Mouse (Mus musculus) urinary bladder, postnatal 4 days (tissue): ENCODE data around the gene Tsga10ip.
"Not testable (repeated sequence)": the region's sequence is repeated elsewhere in the genome, so short reads cannot be mapped to it uniquely, and the experiment has no call there.

Experiments used
- DNase-seq, 2 experiments: peaks; one replicate each; pipeline ENCODE4 v3.0.0; 2021 to 2022; ENCODE audit warnings: low spot score in 2 of 2

Gene Tsga10ip

GRCm38 (mm10) chr19:5424092-5424781 lies 21.9 kb upstream of the Tsga10ip start:
- DNase-seq = peak; percentile 74 to 78

- no peak for DNase-seq
Observed at GRCm38 (mm10) chr19:5423561-5423960, 21.2 kb upstream of the Tsga10ip start.

GRCm38 (mm10) chr19:5422895-5423443 lies 20.6 kb upstream of the Tsga10ip start:
- DNase-seq = no peak

- no peak for DNase-seq
Observed at GRCm38 (mm10) chr19:5422267-5422666, 19.9 kb upstream of the Tsga10ip start.

GRCm38 (mm10) chr19:5421784-5422183 lies 19.5 kb upstream of the Tsga10ip start:
- no peak for DNase-seq

GRCm38 (mm10) chr19:5420579-5420978 lies 18.3 kb upstream of the Tsga10ip start:
- DNase-seq = no peak

GRCm38 (mm10) chr19:5419630-5420029 lies 17.3 kb upstream of the Tsga10ip start:
- DNase-seq = no peak

- no peak for DNase-seq
Observed at GRCm38 (mm10) chr19:5418750-5419466, 16.6 kb upstream of the Tsga10ip start.

- no peak for DNase-seq
Observed at GRCm38 (mm10) chr19:5414534-5414957, 12.2 kb upstream of the Tsga10ip start.

GRCm38 (mm10) chr19:5413840-5414239 lies 11.5 kb upstream of the Tsga10ip start:
- DNase-seq = no peak

- no peak for DNase-seq
Observed at GRCm38 (mm10) chr19:5411961-5412360, 9.6 kb upstream of the Tsga10ip start.

GRCm38 (mm10) chr19:5410641-5411040 lies 8.3 kb upstream of the Tsga10ip start:
- no peak for DNase-seq

- DNase-seq = no peak
Observed at GRCm38 (mm10) chr19:5409068-5409467, 6.7 kb upstream of the Tsga10ip start.

GRCm38 (mm10) chr19:5408057-5409001 lies 6.0 kb upstream of the Tsga10ip start:
- no peak for DNase-seq

- no peak for DNase-seq
Observed at GRCm38 (mm10) chr19:5407133-5407532, 4.8 kb upstream of the Tsga10ip start.

GRCm38 (mm10) chr19:5406531-5407126 lies 4.3 kb upstream of the Tsga10ip start:
- not testable (repeated sequence) for DNase-seq

- DNase-seq = no peak
Observed at GRCm38 (mm10) chr19:5405924-5406323, 3.6 kb upstream of the Tsga10ip start.

GRCm38 (mm10) chr19:5401073-5401472 lies 1.3 kb downstream of the Tsga10ip start:
- DNase-seq = not testable (repeated sequence)

GRCm38 (mm10) chr19:5395371-5395770 lies 7.0 kb downstream of the Tsga10ip start:
- DNase-seq = no peak

- DNase-seq = no peak
Observed at GRCm38 (mm10) chr19:5394168-5394567, 8.2 kb downstream of the Tsga10ip start.

GRCm38 (mm10) chr19:5392892-5393291 lies 9.4 kb downstream of the Tsga10ip start:
- DNase-seq = peak; percentile 58 to 79
